Mouse (Mus musculus): ENCODE data around the gene Slc15a1. TPM values are rescaled to one million over a fixed set of nuclear protein-coding genes. Genes with fewer than 3 reads are reported as not detected.

The Slc15a1 gene
- polyA plus RNA-seq, 1 experiment from 2014 or later = 0.49 TPM

DNA sequence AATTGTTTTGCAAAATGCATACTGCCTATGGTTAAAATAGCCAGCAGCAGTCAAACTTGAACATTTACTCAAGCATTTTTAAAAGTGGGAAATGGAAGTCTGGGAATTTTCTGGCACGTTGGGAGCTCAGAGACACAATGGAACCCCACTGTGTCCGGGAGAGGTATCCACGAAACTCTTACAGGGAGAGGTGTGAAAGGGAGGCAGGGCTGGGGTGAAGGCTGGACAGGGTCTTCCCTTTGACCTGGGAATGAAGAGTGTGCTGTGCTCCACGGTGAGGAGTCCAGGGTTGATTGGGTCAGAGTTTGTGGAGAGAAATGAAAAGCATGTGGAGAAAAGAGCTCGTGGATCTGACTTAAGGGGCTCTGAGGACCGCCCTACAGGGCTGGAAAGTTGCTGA, 47.5 kb downstream of the Slc15a1 start:
- WGBS = 72% methylated on average over 6 of the region's 6 CpGs
- Histone ChIP-seq H3K9ac (replicated peaks; ENCODE audit: low read length) (no peak overlapping the region), H3K4me3 (ENCODE audit: low read length) (no peak overlapping the region), H3K4me1 (ENCODE audit: insufficient read depth, low read length) (no peaks in the 10 kb centered on the region), H3K27me3 (ENCODE audit: insufficient read depth, low read length) (no peaks in the 10 kb centered on the region), H3K36me3 (ENCODE audit: insufficient read depth, low read length) (no peaks in the 10 kb centered on the region), H3K9me3 (ENCODE audit: low read length) (peaks cover 4% of the 10 kb centered on the region; the same call in 1 of the 2 replicates), H3K27ac (ENCODE audit: low read length) (no peak overlapping the region), H3K4me2 (replicated peaks; ENCODE audit: low read depth, low read length) (no peak overlapping the region)
- no peak for ATAC-seq (ENCODE audit: low FRiP score, low TSS enrichment)

DNA sequence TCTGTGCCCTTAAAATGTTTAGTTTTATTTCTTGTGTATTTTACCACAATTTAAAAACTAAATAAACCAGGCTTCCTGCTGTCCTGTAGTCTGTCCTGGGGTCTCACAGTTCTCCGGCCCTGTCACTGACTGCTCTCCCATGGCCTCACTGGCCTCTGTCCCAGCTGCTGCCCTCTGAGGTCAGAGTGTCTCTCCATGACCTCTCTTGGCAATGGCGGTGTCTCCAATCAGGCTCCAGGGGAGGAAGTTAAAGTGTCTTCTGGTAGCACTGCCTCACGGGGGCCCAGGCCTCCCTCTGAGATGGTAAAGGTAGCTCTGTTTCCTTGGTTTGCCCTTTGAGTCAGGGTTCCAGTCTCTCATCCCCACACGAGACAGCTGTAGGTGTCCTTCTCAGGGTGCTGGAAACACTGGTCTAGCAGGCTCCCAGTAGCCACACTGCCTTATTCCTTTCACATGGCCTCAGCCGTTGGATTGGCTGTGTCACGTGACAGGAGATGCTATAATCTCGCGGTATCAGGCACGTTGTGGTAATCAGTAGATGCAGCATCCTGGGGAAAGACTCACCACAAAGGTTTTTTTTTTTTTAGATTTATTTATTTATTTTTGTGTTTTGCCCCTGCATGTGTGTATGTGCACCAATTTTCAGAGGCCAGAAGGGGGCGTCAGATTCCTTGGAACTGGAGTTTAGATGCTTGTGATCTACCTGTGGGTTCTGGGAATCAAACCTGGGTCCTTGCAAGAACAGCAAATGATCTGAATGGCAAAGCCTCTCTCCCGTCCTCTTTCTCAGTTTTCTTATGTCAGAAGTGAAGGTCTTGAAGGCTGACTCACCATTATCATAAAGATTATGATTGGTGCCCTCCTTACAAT, 48.4 kb downstream of the Slc15a1 start:
- Histone ChIP-seq H3K36me3 (ENCODE audit: insufficient read depth, low read length) (no peaks in the 10 kb centered on the region), H3K9me3 (ENCODE audit: low read length) (peaks cover 4% of the 10 kb centered on the region; the same call in 1 of the 2 replicates), H3K4me3 (ENCODE audit: low read length) (no peak overlapping the region), H3K27ac (ENCODE audit: low read length) (no peak overlapping the region), H3K4me1 (ENCODE audit: insufficient read depth, low read length) (no peaks in the 10 kb centered on the region), H3K27me3 (ENCODE audit: insufficient read depth, low read length) (no peaks in the 10 kb centered on the region), H3K4me2 (replicated peaks; ENCODE audit: low read depth, low read length) (no peak overlapping the region), H3K9ac (replicated peaks; ENCODE audit: low read length) (no peak overlapping the region)
- WGBS = 76% methylated on average over 11 of the region's 11 CpGs
- no peak for ATAC-seq (ENCODE audit: low FRiP score, low TSS enrichment)

DNA sequence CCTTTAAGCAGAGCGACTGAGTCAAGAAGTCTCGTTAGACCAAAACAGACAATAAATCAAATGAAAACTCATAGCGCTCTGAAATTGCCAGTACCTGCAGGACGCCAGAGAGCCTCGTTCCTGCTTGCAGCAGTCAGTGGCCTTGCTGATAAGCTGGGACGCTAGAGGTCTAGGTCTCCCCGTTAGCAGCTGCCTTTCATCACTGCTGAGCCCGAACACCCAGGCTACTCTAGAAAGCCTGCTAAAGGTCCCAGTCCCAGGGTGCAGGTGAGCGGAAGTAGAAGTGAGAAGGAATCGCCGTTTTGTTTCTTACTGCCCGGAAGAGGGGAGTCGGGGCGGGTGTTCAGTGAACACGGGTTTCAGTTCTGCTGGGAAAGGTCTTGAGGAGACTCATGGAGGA, 49.1 kb downstream of the Slc15a1 start:
- 82% methylated on average over 15 of the region's 15 CpGs for WGBS
- no peak overlapping the region for H3K9ac ChIP-seq (replicated peaks; ENCODE audit: low read length)
- ATAC-seq (ENCODE audit: low FRiP score, low TSS enrichment) = no peak

DNA sequence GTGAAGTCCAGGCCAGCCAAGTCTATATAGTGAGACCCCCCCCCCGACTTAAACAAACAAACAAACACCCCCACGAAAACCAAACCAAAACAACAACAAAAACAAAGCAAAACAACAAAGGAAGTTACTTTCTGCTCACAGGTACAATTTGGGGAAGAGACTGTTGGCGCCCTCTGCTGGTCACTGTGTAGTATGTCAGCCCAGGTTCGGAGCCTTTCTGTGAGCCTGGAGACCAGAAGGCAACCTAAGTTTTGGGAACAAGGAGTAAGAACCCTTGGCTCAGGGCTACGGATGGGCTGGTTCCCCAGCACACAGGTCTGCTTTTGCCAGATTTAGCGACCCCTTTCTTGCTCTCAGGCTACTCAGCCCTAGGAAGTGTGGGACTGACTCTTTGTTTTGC, 49.5 kb downstream of the Slc15a1 start:
- Histone ChIP-seq H3K9me3 (ENCODE audit: low read length) (peaks cover 4% of the 10 kb centered on the region; the same call in 1 of the 2 replicates), H3K4me3 (ENCODE audit: low read length) (no peak overlapping the region), H3K9ac (replicated peaks; ENCODE audit: low read length) (no peak overlapping the region), H3K36me3 (ENCODE audit: insufficient read depth, low read length) (no peaks in the 10 kb centered on the region), H3K4me2 (replicated peaks; ENCODE audit: low read depth, low read length) (no peak overlapping the region), H3K27ac (ENCODE audit: low read length) (no peak overlapping the region), H3K27me3 (ENCODE audit: insufficient read depth, low read length) (no peaks in the 10 kb centered on the region), H3K4me1 (ENCODE audit: insufficient read depth, low read length) (0 out of 2 replicates have a peak, but pooled peaks cover 3% of the 10 kb centered on the region)
- WGBS = 10% methylated on average over 6 of the region's 6 CpGs
- no peak for ATAC-seq (ENCODE audit: low FRiP score, low TSS enrichment)

More for the DNA sequence above, 49.1 kb downstream of the Slc15a1 start:
- Histone ChIP-seq H3K4me3 (ENCODE audit: low read length) (no peak overlapping the region), H3K4me1 (ENCODE audit: insufficient read depth, low read length) (no peaks in the 10 kb centered on the region), H3K27ac (ENCODE audit: low read length) (no peak overlapping the region), H3K9me3 (ENCODE audit: low read length) (peaks cover 4% of the 10 kb centered on the region; the same call in 1 of the 2 replicates), H3K4me2 (replicated peaks; ENCODE audit: low read depth, low read length) (no peak overlapping the region), H3K27me3 (ENCODE audit: insufficient read depth, low read length) (no peaks in the 10 kb centered on the region), H3K36me3 (ENCODE audit: insufficient read depth, low read length) (no peaks in the 10 kb centered on the region)

DNA sequence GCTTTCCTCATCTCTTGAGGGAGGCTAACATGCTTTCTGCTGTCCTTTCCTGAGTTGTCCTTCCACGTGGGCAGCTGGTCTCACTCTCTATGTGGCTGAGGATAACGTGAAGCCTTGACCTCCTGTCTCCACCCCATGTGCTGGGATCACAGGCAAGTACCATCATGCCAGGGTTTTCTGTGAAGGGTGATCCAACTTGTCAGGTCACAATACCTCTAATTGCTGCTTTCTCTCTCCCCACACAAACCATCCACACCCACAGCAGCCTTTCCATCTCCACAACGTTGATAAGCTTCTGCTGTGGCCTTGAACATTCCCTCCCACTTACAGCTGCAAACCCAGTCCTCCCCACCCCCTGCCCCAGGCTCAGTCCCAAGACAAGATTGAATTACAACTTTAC, 51.9 kb downstream of the Slc15a1 start:
- no peak overlapping the region for H3K4me3 ChIP-seq (ENCODE audit: low read length)
- H3K36me3 ChIP-seq (ENCODE audit: insufficient read depth, low read length) = no peaks in the 10 kb centered on the region
- H3K27ac ChIP-seq (ENCODE audit: low read length) = no peak overlapping the region
- no peaks in the 10 kb centered on the region for H3K9me3 ChIP-seq (ENCODE audit: low read length)
- 29% methylated on average over 3 of the region's 3 CpGs for WGBS
- H3K9ac ChIP-seq (replicated peaks; ENCODE audit: low read length) = no peak overlapping the region
- peak; percentile 36; the same call in 1 of the 2 replicates for ATAC-seq (ENCODE audit: low FRiP score, low TSS enrichment)
- H3K4me2 ChIP-seq (replicated peaks; ENCODE audit: low read depth, low read length) = no peak overlapping the region
- H3K27me3 ChIP-seq (ENCODE audit: insufficient read depth, low read length) = no peaks in the 10 kb centered on the region
- H3K4me1 ChIP-seq (ENCODE audit: insufficient read depth, low read length) = 0 out of 2 replicates have a peak, but pooled peaks cover 3% of the 10 kb centered on the region

DNA sequence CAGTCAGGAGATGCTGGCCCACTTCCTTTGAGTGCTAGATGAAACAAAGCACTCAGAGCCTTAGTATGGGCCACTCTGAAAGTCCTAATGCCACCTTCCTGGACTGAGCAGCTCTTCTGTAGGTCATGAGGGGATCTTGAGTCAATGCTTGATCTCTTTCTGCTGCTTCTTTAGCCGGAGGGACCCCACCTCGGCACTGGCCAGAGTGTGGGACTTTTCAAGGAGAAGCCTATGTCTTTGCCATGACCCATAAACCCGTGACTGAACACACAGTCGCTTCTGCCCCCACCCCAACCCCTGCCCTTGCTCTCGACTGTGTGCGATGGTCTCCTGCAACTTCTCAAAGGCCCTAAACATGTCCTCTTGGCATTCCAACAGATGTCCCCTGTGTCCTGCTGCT, 52.8 kb downstream of the Slc15a1 start:
- H3K36me3 ChIP-seq (ENCODE audit: insufficient read depth, low read length) = no peaks in the 10 kb centered on the region
- 83% methylated on average over 6 of the region's 6 CpGs for WGBS
- 0 out of 2 replicates have a peak, but pooled peaks cover 3% of the 10 kb centered on the region for H3K4me1 ChIP-seq (ENCODE audit: insufficient read depth, low read length)

DNA sequence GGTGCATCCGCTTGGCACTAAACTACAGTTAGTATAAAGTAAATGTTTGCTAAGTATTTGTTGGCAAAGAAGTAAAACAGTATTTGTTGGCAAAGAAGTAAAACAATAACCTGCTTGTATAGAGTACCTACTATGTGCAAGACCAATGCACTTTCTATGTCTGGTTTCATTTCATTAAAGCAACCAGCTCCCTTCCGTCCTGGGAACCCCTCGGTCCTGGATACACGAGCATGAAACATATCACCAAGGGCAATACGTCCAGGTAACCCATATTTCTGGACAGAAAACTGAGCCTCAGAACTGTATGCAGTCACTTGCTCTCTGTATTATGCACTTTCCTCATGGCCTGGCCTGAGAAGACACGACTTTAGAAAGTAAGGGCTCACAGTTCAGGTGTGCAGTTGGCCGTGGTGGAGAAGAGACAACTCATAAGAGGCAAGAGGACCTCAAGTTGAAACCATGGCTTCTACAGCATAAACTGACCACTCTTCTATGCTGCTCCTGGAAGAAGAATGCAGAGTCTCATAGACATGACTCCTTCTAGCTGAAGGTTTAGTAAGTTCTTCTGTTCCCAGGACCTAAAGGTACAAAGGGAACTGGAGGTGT, 53.5 kb downstream of the Slc15a1 start:
- no peaks in the 10 kb centered on the region for H3K36me3 ChIP-seq (ENCODE audit: insufficient read depth, low read length)
- H3K4me2 ChIP-seq (replicated peaks; ENCODE audit: low read depth, low read length) = peak overlapping the region; percentile 57; the same call in 1 of the 2 replicates
- H3K4me1 ChIP-seq (ENCODE audit: insufficient read depth, low read length) = 0 out of 2 replicates have a peak, but pooled peaks cover 3% of the 10 kb centered on the region
- no peak for ATAC-seq (ENCODE audit: low FRiP score, low TSS enrichment)
- H3K9me3 ChIP-seq (ENCODE audit: low read length) = no peaks in the 10 kb centered on the region
- H3K4me3 ChIP-seq (ENCODE audit: low read length) = no peak overlapping the region
- H3K27ac ChIP-seq (ENCODE audit: low read length) = no peak overlapping the region
- no peak overlapping the region for H3K9ac ChIP-seq (replicated peaks; ENCODE audit: low read length)
- H3K27me3 ChIP-seq (ENCODE audit: insufficient read depth, low read length) = no peaks in the 10 kb centered on the region
- WGBS = 67% methylated on average over 7 of the region's 7 CpGs

More for the DNA sequence above, 52.8 kb downstream of the Slc15a1 start:
- ATAC-seq (ENCODE audit: low FRiP score, low TSS enrichment) = no peak
- Histone ChIP-seq H3K4me3 (ENCODE audit: low read length) (no peak overlapping the region), H3K27me3 (ENCODE audit: insufficient read depth, low read length) (no peaks in the 10 kb centered on the region), H3K4me2 (replicated peaks; ENCODE audit: low read depth, low read length) (no peak overlapping the region), H3K9ac (replicated peaks; ENCODE audit: low read length) (no peak overlapping the region), H3K27ac (ENCODE audit: low read length) (no peak overlapping the region), H3K9me3 (ENCODE audit: low read length) (no peaks in the 10 kb centered on the region)

DNA sequence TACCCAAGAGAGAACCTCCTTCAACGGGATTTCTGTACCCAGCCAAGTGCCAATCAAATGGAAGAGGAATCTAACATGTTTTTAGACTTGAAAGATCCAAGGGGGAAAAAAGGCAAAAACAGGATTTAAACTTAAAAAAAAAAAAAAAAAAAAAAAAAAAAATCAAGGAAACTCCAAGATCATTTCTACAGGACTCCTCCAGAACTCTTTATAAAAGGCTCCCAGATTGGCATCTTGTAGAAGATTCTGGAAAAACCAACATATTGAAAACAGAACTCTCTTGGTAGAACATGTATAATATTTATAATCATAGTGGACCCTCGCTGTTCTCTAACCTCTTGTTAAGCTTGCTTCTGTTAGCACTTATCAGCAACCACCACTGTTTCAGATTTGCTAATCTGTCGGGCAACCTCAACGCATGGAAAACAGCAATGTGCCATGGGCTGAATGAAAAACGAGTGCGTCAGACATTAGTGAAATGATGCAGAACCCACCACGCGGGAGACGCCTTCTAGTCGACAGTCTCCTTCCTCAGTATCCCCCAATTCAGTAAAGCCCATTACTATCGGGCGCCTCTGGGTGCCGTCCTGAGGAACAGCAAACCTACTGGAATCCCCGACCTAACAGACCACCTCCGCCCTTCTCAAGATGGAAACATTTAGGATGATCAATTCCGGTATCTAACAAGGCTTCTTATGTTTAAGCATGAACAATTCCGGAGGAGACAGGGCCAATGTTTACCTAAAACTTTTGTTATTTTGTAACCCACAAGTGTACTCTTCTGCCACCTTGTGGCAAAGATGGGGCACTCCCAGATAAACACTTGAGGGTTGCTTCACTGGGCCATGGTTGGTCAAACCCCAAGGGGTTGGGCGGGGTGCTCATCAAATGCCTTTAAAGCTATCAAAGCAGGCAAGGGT, 54.3 kb downstream of the Slc15a1 start:
- ATAC-seq (ENCODE audit: low FRiP score, low TSS enrichment) = peak; percentile 52; the same call in 1 of the 2 replicates
- peak overlapping the region; percentile 57 for H3K4me2 ChIP-seq (replicated peaks; ENCODE audit: low read depth, low read length)
- no peak overlapping the region for H3K27ac ChIP-seq (ENCODE audit: low read length)
- no peaks in the 10 kb centered on the region for H3K36me3 ChIP-seq (ENCODE audit: insufficient read depth, low read length)
- peak overlapping the region; percentile 35 for H3K4me3 ChIP-seq (ENCODE audit: low read length)
- 16% methylated on average over 18 of the region's 18 CpGs for WGBS
- H3K9ac ChIP-seq (replicated peaks; ENCODE audit: low read length) = peak overlapping the region; percentile 48
- H3K27me3 ChIP-seq (ENCODE audit: insufficient read depth, low read length) = no peaks in the 10 kb centered on the region
- H3K4me1 ChIP-seq (ENCODE audit: insufficient read depth, low read length) = 0 out of 2 replicates have a peak, but pooled peaks cover 3% of the 10 kb centered on the region
- H3K9me3 ChIP-seq (ENCODE audit: low read length) = no peaks in the 10 kb centered on the region

DNA sequence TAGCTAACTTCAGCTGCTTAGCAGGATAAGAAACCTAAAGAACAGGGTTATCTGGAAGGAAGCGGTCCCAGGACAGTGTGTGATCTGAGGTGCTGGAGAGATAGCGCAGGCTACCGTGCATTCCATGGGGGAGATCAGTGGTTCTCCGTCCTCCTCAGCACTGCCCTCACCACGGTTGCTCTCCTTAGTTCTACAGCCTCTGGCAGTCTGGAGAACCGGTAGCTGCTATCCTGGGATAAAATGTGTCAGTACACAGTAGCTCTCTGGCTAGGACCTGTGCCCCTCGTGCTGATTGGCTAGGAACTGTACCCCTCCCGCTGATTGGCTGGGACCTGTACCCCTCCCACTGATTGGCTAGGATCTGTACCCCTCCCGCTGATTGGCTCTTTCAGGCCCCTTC, 58.1 kb downstream of the Slc15a1 start:
- Histone ChIP-seq H3K4me2 (replicated peaks; ENCODE audit: low read depth, low read length) (no peak overlapping the region), H3K36me3 (ENCODE audit: insufficient read depth, low read length) (no peaks in the 10 kb centered on the region), H3K9me3 (ENCODE audit: low read length) (no peaks in the 10 kb centered on the region), H3K9ac (replicated peaks; ENCODE audit: low read length) (no peak overlapping the region), H3K4me1 (ENCODE audit: insufficient read depth, low read length) (0 out of 2 replicates have a peak, but pooled peaks cover 3% of the 10 kb centered on the region), H3K27me3 (ENCODE audit: insufficient read depth, low read length) (no peaks in the 10 kb centered on the region), H3K4me3 (ENCODE audit: low read length) (no peak overlapping the region), H3K27ac (ENCODE audit: low read length) (no peak overlapping the region)
- WGBS = 17% methylated on average over 9 of the region's 9 CpGs
- peak; percentile 81 for ATAC-seq (ENCODE audit: low FRiP score, low TSS enrichment)

All from kidney, embryonic 16.5 days (tissue).